Mouse (Mus musculus): ENCODE results near the gene BC049352. TPM values are rescaled to one million over a fixed set of nuclear protein-coding genes. Genes with fewer than 3 reads are reported as not detected.

BC049352 gene
- polyA plus RNA-seq, 1 experiment: not detected

DNA sequence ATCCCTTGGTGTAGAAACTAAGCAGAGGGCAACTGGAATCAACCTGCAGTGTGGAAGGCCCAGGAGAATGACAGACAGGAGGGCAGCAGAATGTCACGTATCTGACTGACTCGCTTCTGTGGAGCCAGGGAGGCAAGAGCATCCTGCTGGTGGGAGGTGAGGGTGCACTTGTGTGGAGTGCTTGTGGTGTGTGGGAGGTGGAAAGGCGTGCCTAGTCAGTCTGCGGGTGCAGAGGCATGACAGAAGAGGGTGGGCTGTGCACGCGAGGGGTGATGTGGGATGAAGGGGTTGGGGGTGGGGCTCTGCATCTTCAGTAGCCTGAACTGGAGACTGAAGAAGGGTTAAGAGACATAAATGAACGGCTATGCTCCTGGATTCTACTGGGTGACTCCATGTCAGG, 28.4 kb upstream of the BC049352 start:
- Histone ChIP-seq H3K79me3 (ENCODE audit: low read depth) (no peaks in the 10 kb centered on the region), H3K79me2 (ENCODE audit: control insufficient read depth, insufficient read depth) (no peaks in the 10 kb centered on the region), H3K27me3 (ENCODE audit: control insufficient read depth, insufficient read depth, insufficient read length) (peaks cover 39% of the 10 kb centered on the region), H3K36me3 (ENCODE audit: control insufficient read depth, insufficient read depth) (no peaks in the 10 kb centered on the region), H3ac (ENCODE audit: control insufficient read depth, insufficient read length, low read depth) (no peak overlapping the region), H3K4me3 (ENCODE audit: insufficient read depth, poor library complexity, severe bottlenecking) (no peak overlapping the region)
- TF ChIP-seq FOSL1 (IDR thresholded peaks at IDR 0.05; ENCODE audit: insufficient read depth, low read length, poor library complexity, severe bottlenecking): no peak
- TF ChIP-seq MAX (IDR thresholded peaks at IDR 0.05): no peak
- TF ChIP-seq MYOD1 (IDR thresholded peaks at IDR 0.05; ENCODE audit: control insufficient read depth, insufficient read length, low read depth): no peak

DNA sequence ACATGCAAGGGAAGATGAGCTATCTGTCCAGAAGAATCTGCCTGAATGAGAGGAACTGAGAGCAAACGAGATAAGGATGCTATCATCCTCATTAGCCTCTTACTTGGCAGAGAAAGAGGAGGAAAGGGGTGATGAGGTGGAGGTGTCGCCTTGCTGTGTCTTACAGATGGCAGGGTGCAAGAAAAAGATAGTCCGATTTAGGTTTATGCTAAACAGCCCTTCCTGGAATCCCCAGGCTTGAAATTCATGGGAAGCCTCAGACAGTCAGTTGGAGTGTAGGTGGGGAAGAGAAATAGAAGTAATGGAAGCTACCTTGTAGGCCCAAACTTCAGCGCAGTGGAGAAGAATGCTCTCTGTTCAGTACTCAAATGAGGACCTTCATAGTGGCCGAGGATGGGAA, 13.9 kb upstream of the BC049352 start:
- no peaks in the 10 kb centered on the region for H3K79me3 ChIP-seq (ENCODE audit: low read depth)
- H3K79me2 ChIP-seq (ENCODE audit: control insufficient read depth, insufficient read depth): no peaks in the 10 kb centered on the region
- no peak overlapping the region for H3ac ChIP-seq (ENCODE audit: control insufficient read depth, insufficient read length, low read depth)
- no peaks in the 10 kb centered on the region for H3K27me3 ChIP-seq (ENCODE audit: control insufficient read depth, insufficient read depth, insufficient read length)
- TF ChIP-seq MAX (IDR thresholded peaks at IDR 0.05) (no peak), USF1 (IDR thresholded peaks at IDR 0.05; ENCODE audit: low read depth) (no peak), FOSL1 (IDR thresholded peaks at IDR 0.05; ENCODE audit: insufficient read depth, low read length, poor library complexity, severe bottlenecking) (no peak), MYOD1 (IDR thresholded peaks at IDR 0.05; ENCODE audit: control insufficient read depth, insufficient read length, low read depth) (no peak), MYOG (IDR thresholded peaks at IDR 0.05; ENCODE audit: control insufficient read depth, extremely low read depth, insufficient read length) (no peak), CTCF (IDR thresholded peaks at IDR 0.05; ENCODE audit: control insufficient read depth, insufficient read depth, insufficient read length) (no peak), CEBPB (IDR thresholded peaks at IDR 0.05; ENCODE audit: low read depth) (no peak)
- no peak overlapping the region for H3K4me3 ChIP-seq (ENCODE audit: insufficient read depth, poor library complexity, severe bottlenecking)
- no peaks in the 10 kb centered on the region for H3K36me3 ChIP-seq (ENCODE audit: control insufficient read depth, insufficient read depth)

GRCm38 (mm10) chr9:45170150-45170549, 11.7 kb upstream of the BC049352 start:
- H3ac ChIP-seq (ENCODE audit: control insufficient read depth, insufficient read length, low read depth): no peak overlapping the region
- no peaks in the 10 kb centered on the region for H3K36me3 ChIP-seq (ENCODE audit: control insufficient read depth, insufficient read depth)
- H3K27me3 ChIP-seq (ENCODE audit: control insufficient read depth, insufficient read depth, insufficient read length): peaks cover 8% of the 10 kb centered on the region
- no peaks in the 10 kb centered on the region for H3K79me2 ChIP-seq (ENCODE audit: control insufficient read depth, insufficient read depth)
- TF ChIP-seq CTCF (IDR thresholded peaks at IDR 0.05; ENCODE audit: control insufficient read depth, insufficient read depth, insufficient read length): no peak
- no peak for TF ChIP-seq FOSL1 (IDR thresholded peaks at IDR 0.05; ENCODE audit: insufficient read depth, low read length, poor library complexity, severe bottlenecking)
- no peak for TF ChIP-seq CEBPB (IDR thresholded peaks at IDR 0.05; ENCODE audit: low read depth)
- no peak for TF ChIP-seq MYOD1 (IDR thresholded peaks at IDR 0.05; ENCODE audit: control insufficient read depth, insufficient read length, low read depth)
- TF ChIP-seq USF1 (IDR thresholded peaks at IDR 0.05; ENCODE audit: low read depth): no peak
- no peak for TF ChIP-seq MAX (IDR thresholded peaks at IDR 0.05)
- no peak for TF ChIP-seq MYOG (IDR thresholded peaks at IDR 0.05; ENCODE audit: control insufficient read depth, extremely low read depth, insufficient read length)
- no peak overlapping the region for H3K4me3 ChIP-seq (ENCODE audit: insufficient read depth, poor library complexity, severe bottlenecking)
- no peaks in the 10 kb centered on the region for H3K79me3 ChIP-seq (ENCODE audit: low read depth)

- no peak for TF ChIP-seq USF1 (IDR thresholded peaks at IDR 0.05; ENCODE audit: low read depth)
- no peak for TF ChIP-seq CTCF (IDR thresholded peaks at IDR 0.05; ENCODE audit: control insufficient read depth, insufficient read depth, insufficient read length)
- TF ChIP-seq MYOG (IDR thresholded peaks at IDR 0.05; ENCODE audit: control insufficient read depth, extremely low read depth, insufficient read length): no peak
- no peak for TF ChIP-seq MYOD1 (IDR thresholded peaks at IDR 0.05; ENCODE audit: control insufficient read depth, insufficient read length, low read depth)
- TF ChIP-seq CEBPB (IDR thresholded peaks at IDR 0.05; ENCODE audit: low read depth): no peak
- no peak for TF ChIP-seq FOSL1 (IDR thresholded peaks at IDR 0.05; ENCODE audit: insufficient read depth, low read length, poor library complexity, severe bottlenecking)
- no peak for TF ChIP-seq MAX (IDR thresholded peaks at IDR 0.05)
- H3K4me3 ChIP-seq (ENCODE audit: insufficient read depth, poor library complexity, severe bottlenecking): no peak overlapping the region
- H3K27me3 ChIP-seq (ENCODE audit: control insufficient read depth, insufficient read depth, insufficient read length): peaks cover 8% of the 10 kb centered on the region
- H3K79me3 ChIP-seq (ENCODE audit: low read depth): no peaks in the 10 kb centered on the region
- no peaks in the 10 kb centered on the region for H3K36me3 ChIP-seq (ENCODE audit: control insufficient read depth, insufficient read depth)
- H3ac ChIP-seq (ENCODE audit: control insufficient read depth, insufficient read length, low read depth): no peak overlapping the region
- no peaks in the 10 kb centered on the region for H3K79me2 ChIP-seq (ENCODE audit: control insufficient read depth, insufficient read depth)
Observed at GRCm38 (mm10) chr9:45171073-45171610, 10.7 kb upstream of the BC049352 start.

GRCm38 (mm10) chr9:45173475-45173874, 8.3 kb upstream of the BC049352 start:
- H3K36me3 ChIP-seq (ENCODE audit: control insufficient read depth, insufficient read depth): no peaks in the 10 kb centered on the region
- H3K4me3 ChIP-seq (ENCODE audit: insufficient read depth, poor library complexity, severe bottlenecking): no peak overlapping the region
- peaks cover 8% of the 10 kb centered on the region for H3K27me3 ChIP-seq (ENCODE audit: control insufficient read depth, insufficient read depth, insufficient read length)
- H3K79me2 ChIP-seq (ENCODE audit: control insufficient read depth, insufficient read depth): no peaks in the 10 kb centered on the region
- TF ChIP-seq FOSL1 (IDR thresholded peaks at IDR 0.05; ENCODE audit: insufficient read depth, low read length, poor library complexity, severe bottlenecking) (no peak), USF1 (IDR thresholded peaks at IDR 0.05; ENCODE audit: low read depth) (no peak), MYOG (IDR thresholded peaks at IDR 0.05; ENCODE audit: control insufficient read depth, extremely low read depth, insufficient read length) (no peak), MYOD1 (IDR thresholded peaks at IDR 0.05; ENCODE audit: control insufficient read depth, insufficient read length, low read depth) (no peak), MAX (IDR thresholded peaks at IDR 0.05) (no peak), CEBPB (IDR thresholded peaks at IDR 0.05; ENCODE audit: low read depth) (no peak), CTCF (IDR thresholded peaks at IDR 0.05; ENCODE audit: control insufficient read depth, insufficient read depth, insufficient read length) (no peak)
- H3K79me3 ChIP-seq (ENCODE audit: low read depth): no peaks in the 10 kb centered on the region
- no peak overlapping the region for H3ac ChIP-seq (ENCODE audit: control insufficient read depth, insufficient read length, low read depth)

GRCm38 (mm10) chr9:45179282-45179681, 2.5 kb upstream of the BC049352 start:
- no peaks in the 10 kb centered on the region for H3K36me3 ChIP-seq (ENCODE audit: control insufficient read depth, insufficient read depth)
- H3K4me3 ChIP-seq (ENCODE audit: insufficient read depth, poor library complexity, severe bottlenecking): no peak overlapping the region
- no peaks in the 10 kb centered on the region for H3K79me3 ChIP-seq (ENCODE audit: low read depth)
- no peak overlapping the region for H3ac ChIP-seq (ENCODE audit: control insufficient read depth, insufficient read length, low read depth)
- no peaks in the 10 kb centered on the region for H3K79me2 ChIP-seq (ENCODE audit: control insufficient read depth, insufficient read depth)
- peaks cover 17% of the 10 kb centered on the region for H3K27me3 ChIP-seq (ENCODE audit: control insufficient read depth, insufficient read depth, insufficient read length)
- TF ChIP-seq CTCF (IDR thresholded peaks at IDR 0.05; ENCODE audit: control insufficient read depth, insufficient read depth, insufficient read length) (no peak), CEBPB (IDR thresholded peaks at IDR 0.05; ENCODE audit: low read depth) (no peak)
